Mouse (Mus musculus) intestine, postnatal 0 days (tissue): ENCODE measurements around the gene Tnfaip8l2. TPM values are rescaled to one million over a fixed set of nuclear protein-coding genes. Genes with fewer than 3 reads are reported as not detected.
A peak's percentile ranks its signal among the peaks of the same experiment; 100 is the strongest.

ENCODE experiments used
- ATAC-seq: fragments of 200-750 bp; cut with Nextera tagmentation; 2 replicates; pipeline ENCODE4 v1.8.0; 2017; ENCODE audit warnings: mild to moderate bottlenecking, moderate TSS enrichment, moderate library complexity
- H3K27ac ChIP-seq: fragments of 300-500 bp; sonication (generic); 2 replicates; pipeline ENCODE4 v1.5.1; 2014; ENCODE audit warnings: mild to moderate bottlenecking, low read depth, low read length, moderate library complexity
- H3K27me3 ChIP-seq: fragments of 300-500 bp; sonication (generic); replicated peaks from 2 replicates; pipeline ENCODE4 v1.6.1; 2014; ENCODE audit warnings: low read length, mixed read lengths; ENCODE audit not compliant: control insufficient read depth, insufficient read depth
- H3K36me3 ChIP-seq: fragments of 300-500 bp; sonication (generic); 2 replicates; pipeline ENCODE4 v1.6.1; 2014; ENCODE audit warnings: mild to moderate bottlenecking, moderate library complexity; ENCODE audit not compliant: control insufficient read depth, insufficient read depth
- H3K4me1 ChIP-seq: fragments of 300-500 bp; sonication (generic); replicated peaks from 2 replicates; pipeline ENCODE4 v1.6.1; 2014; ENCODE audit warnings: antibody characterized with exemption, low read length, mixed read lengths; ENCODE audit not compliant: control insufficient read depth, insufficient read depth
- H3K4me2 ChIP-seq: fragments of 300-500 bp; sonication (generic); replicated peaks from 2 replicates; pipeline ENCODE4 v1.6.1; 2014; ENCODE audit warnings: low read depth, mild to moderate bottlenecking, moderate library complexity
- H3K4me3 ChIP-seq: fragments of 300-500 bp; sonication (generic); 2 replicates; pipeline ENCODE4 v1.5.1; 2014; ENCODE audit warnings: low read depth, low read length
- H3K9ac ChIP-seq: fragments of 300-500 bp; sonication (generic); 2 replicates; pipeline ENCODE4 v1.6.1; 2014; ENCODE audit warnings: mild to moderate bottlenecking, low read depth, low read length
- H3K9me3 ChIP-seq: fragments of 300-500 bp; sonication (generic); 2 replicates; pipeline ENCODE4 v1.6.1; 2016; ENCODE audit warnings: mixed run types; ENCODE audit not compliant: control insufficient read depth
- CTCF ChIP-seq: sonication (generic); IDR thresholded peaks from 2 replicates; pipeline ENCODE4 v1.5.1; 2016; ENCODE audit warnings: low read depth, mild to moderate bottlenecking, control low read depth, antibody characterized with exemption, moderate library complexity
- WGBS: fragments of 180-500 bp; shearing (Covaris S2); extraction: QIAGEN DNeasy Blood & Tissue Kit; methylation state at CpG from one replicate; pipeline ENCODE4 v1.1.7; 2014; 5-methylcytosine and 5-hydroxymethylcytosine counted together
- microRNA-seq: library from miRNA; unstranded; fragments of <30 nt; microRNA quantifications from one replicate; pipeline ENCODE4, GENCODE M21; 2016
- polyA plus RNA-seq: library from polyadenylated mRNA; unstranded; fragments of >200 nt; fragmentation: Nextera tagmentation; extraction: Ambion mirVana; gene quantifications from 2 replicates; pipeline ENCODE4 v1.2.1, GENCODE M21; 2015

The Tnfaip8l2 gene
- polyA plus RNA-seq, 1 experiment from 2014 or later = 3.6 TPM

GRCm38 (mm10) chr3:95105586-95106337, 36.4 kb downstream of the Tnfaip8l2 start:
- no peak for TF ChIP-seq CTCF
- Histone ChIP-seq H3K4me1 (no peaks in the 10 kb centered on the region), H3K27ac (peak overlapping the region; percentile 87), H3K4me2 (peak overlapping the region; percentile 72), H3K27me3 (no peaks in the 10 kb centered on the region), H3K36me3 (no peaks in the 10 kb centered on the region; the same call in none of the 2 replicates), H3K9ac (peak overlapping the region; percentile 85), H3K4me3 (peak overlapping the region; percentile 86), H3K9me3 (no peaks in the 10 kb centered on the region)
- ATAC-seq = no peak
- WGBS = under 1% methylated on average over 16 of the region's 16 CpGs

- H3K9me3 ChIP-seq = no peaks in the 10 kb centered on the region
- 0 out of 2 replicates have a peak overlapping the region, but pooled peaks have one; percentile 5 for H3K27ac ChIP-seq
- peak overlapping the region; percentile 72 for H3K4me2 ChIP-seq
- no peaks in the 10 kb centered on the region for H3K27me3 ChIP-seq
- no peak for TF ChIP-seq CTCF
- WGBS = 24% methylated on average over 4 of the region's 4 CpGs
- no peak for ATAC-seq
- no peaks in the 10 kb centered on the region; the same call in none of the 2 replicates for H3K36me3 ChIP-seq
- peak overlapping the region; percentile 86 for H3K4me3 ChIP-seq
- H3K9ac ChIP-seq = peak overlapping the region; percentile 85; the same call in 1 of the 2 replicates
- H3K4me1 ChIP-seq = no peaks in the 10 kb centered on the region
Observed at GRCm38 (mm10) chr3:95105121-95105520, 37.0 kb downstream of the Tnfaip8l2 start.

GRCm38 (mm10) chr3:95100854-95101253, 41.3 kb downstream of the Tnfaip8l2 start:
- Histone ChIP-seq H3K27ac (no peak overlapping the region), H3K9me3 (no peaks in the 10 kb centered on the region), H3K27me3 (no peaks in the 10 kb centered on the region), H3K4me2 (no peak overlapping the region), H3K4me1 (no peaks in the 10 kb centered on the region), H3K4me3 (no peak overlapping the region), H3K9ac (no peak overlapping the region), H3K36me3 (peaks cover 7% of the 10 kb centered on the region)
- WGBS = 35% methylated on average over 2 of the region's 2 CpGs
- no peak for ATAC-seq
- no peak for TF ChIP-seq CTCF

Small RNA genes lying within 50 kb of the gene (microRNA-seq; reads per million reads assigned to microRNA genes)
- not detected for gene Mir8099-1

Other genes with a start within 250 kb of the Tnfaip8l2 start
- gene Selenbp1, start 209.3 kb downstream of the Tnfaip8l2 start, polyA plus RNA-seq = 61.7 and 71.6 TPM in 2 replicates
- 2.6 and 3.9 TPM in 2 replicates for gene Rfx5, start 188.3 kb downstream of the Tnfaip8l2 start, polyA plus RNA-seq
- 10.5 and 11.6 TPM in 2 replicates for gene Pi4kb, start 167.6 kb downstream of the Tnfaip8l2 start, polyA plus RNA-seq
- 8.7 and 9.7 TPM in 2 replicates for gene Zfp687, start 126.9 kb downstream of the Tnfaip8l2 start, polyA plus RNA-seq
- 164 and 166 TPM in 2 replicates for gene Psmd4, start 99.7 kb downstream of the Tnfaip8l2 start, polyA plus RNA-seq
- gene Pip5k1a, start 35.4 kb downstream of the Tnfaip8l2 start, polyA plus RNA-seq = 13.1 and 14.7 TPM in 2 replicates
- 58.5 and 60.5 TPM in 2 replicates for gene Vps72, start 31.3 kb downstream of the Tnfaip8l2 start, polyA plus RNA-seq
- 0.44 and 0.73 TPM in 2 replicates for gene Tmod4, start 17.9 kb downstream of the Tnfaip8l2 start, polyA plus RNA-seq
- gene Scnm1, start 8.3 kb downstream of the Tnfaip8l2 start, polyA plus RNA-seq = 49.3 and 54.8 TPM in 2 replicates
- 7.1 and 7.5 TPM in 2 replicates for gene Lysmd1, start 8.3 kb downstream of the Tnfaip8l2 start, polyA plus RNA-seq
- 1.0 and 1.3 TPM in 2 replicates for gene Sema6c, start 18.1 kb upstream of the Tnfaip8l2 start, polyA plus RNA-seq
- 3.1 and 4.6 TPM in 2 replicates for gene Gabpb2, start 75.6 kb upstream of the Tnfaip8l2 start, polyA plus RNA-seq
- gene Cdc42se1, start 86.4 kb upstream of the Tnfaip8l2 start, polyA plus RNA-seq = 59.4 and 64.9 TPM in 2 replicates
- 10.1 and 10.6 TPM in 2 replicates for gene Mllt11, start 89.8 kb upstream of the Tnfaip8l2 start, polyA plus RNA-seq
- 0.14 and 0.16 TPM in 2 replicates for gene Gm128, start 99.2 kb upstream of the Tnfaip8l2 start, polyA plus RNA-seq
- gene Bnipl, start 108.8 kb upstream of the Tnfaip8l2 start, polyA plus RNA-seq = not detected in 2 replicates
- gene Mindy1, start 139.0 kb upstream of the Tnfaip8l2 start, polyA plus RNA-seq = 36.4 and 38.0 TPM in 2 replicates
- gene Prune1, start 139.7 kb upstream of the Tnfaip8l2 start, polyA plus RNA-seq = 9.2 and 10.1 TPM in 2 replicates
- gene Anxa9, start 164.8 kb upstream of the Tnfaip8l2 start, polyA plus RNA-seq = 2.0 and 2.3 TPM in 2 replicates
- gene Cers2, start 172.4 kb upstream of the Tnfaip8l2 start, polyA plus RNA-seq = 109 and 120 TPM in 2 replicates
- 7.5 and 7.7 TPM in 2 replicates for gene Setdb1, start 214.8 kb upstream of the Tnfaip8l2 start, polyA plus RNA-seq